Mouse (Mus musculus): ENCODE measurements around the gene Trim65. TPM values are rescaled to one million over a fixed set of nuclear protein-coding genes. Genes with fewer than 3 reads are reported as not detected.
"Not testable (repeated sequence)": the region's sequence is repeated elsewhere in the genome, so short reads cannot be mapped to it uniquely, and the experiment has no call there.

Gene Trim65
- total RNA-seq, 2 experiments from 2014 or later = 6.2 to 6.6 TPM

- intact Hi-C loops (cut with DNase I) = no loop called here
- DNase-seq (ENCODE audit: extremely low spot score in 1 of 2, low spot score in 2 of 2) = no peak
These were observed 32.0 kb downstream of the Trim65 start for GRCm38 (mm10) chr11:116098711-116099460.

- DNase-seq (ENCODE audit: extremely low spot score in 1 of 2, low spot score in 2 of 2) = no peak
- intact Hi-C loops (cut with DNase I) = no loop called here
These were observed 34.5 kb downstream of the Trim65 start for GRCm38 (mm10) chr11:116096213-116097108.

- no peak for DNase-seq (ENCODE audit: extremely low spot score in 1 of 2, low spot score in 2 of 2)
- intact Hi-C loops (cut with DNase I) = no loop called here
These were observed 35.4 kb downstream of the Trim65 start for GRCm38 (mm10) chr11:116095573-116095972.

GRCm38 (mm10) chr11:116093771-116094565 lies 37.0 kb downstream of the Trim65 start:
- DNase-seq (ENCODE audit: extremely low spot score in 1 of 2, low spot score in 2 of 2) = no peak
- intact Hi-C loops (cut with DNase I) = no loop called here

GRCm38 (mm10) chr11:116092959-116093358 lies 38.0 kb downstream of the Trim65 start:
- intact Hi-C loops (cut with DNase I); DNase-seq (ENCODE audit: extremely low spot score in 1 of 2, low spot score in 2 of 2): not testable (repeated sequence)

GRCm38 (mm10) chr11:116091591-116091990 lies 39.3 kb downstream of the Trim65 start:
- no peak for DNase-seq (ENCODE audit: extremely low spot score in 1 of 2, low spot score in 2 of 2)
- intact Hi-C loops (cut with DNase I) = no loop called here

- intact Hi-C loops (cut with DNase I) = loop anchor here (5.0 kb wide), 1 partner anchor 57 kb away; the partner anchor contains the start of gene Unk
- no peak for DNase-seq (ENCODE audit: extremely low spot score in 1 of 2, low spot score in 2 of 2)
These were observed 41.4 kb downstream of the Trim65 start for GRCm38 (mm10) chr11:116089545-116089944.

GRCm38 (mm10) chr11:116088741-116089394 lies 42.1 kb downstream of the Trim65 start:
- intact Hi-C loops (cut with DNase I) = loop anchor here (5.0 kb wide), 1 partner anchor 57 kb away; the partner anchor contains the start of gene Unk
- no peak for DNase-seq (ENCODE audit: extremely low spot score in 1 of 2, low spot score in 2 of 2)

- intact Hi-C loops (cut with DNase I) = loop anchor here (5.0 kb wide), 1 partner anchor 56 kb away; the partner anchor contains the start of gene Unk
- no peak for DNase-seq (ENCODE audit: extremely low spot score in 1 of 2, low spot score in 2 of 2)
These were observed 42.7 kb downstream of the Trim65 start for GRCm38 (mm10) chr11:116088188-116088587.

- intact Hi-C loops (cut with DNase I) = loop anchor here (2.0 to 5.0 kb wide), 2 partner anchors 43 to 55 kb away; partner anchors contain the start of genes Trim65 and Unk
- peak; percentile 74 to 93 for DNase-seq (ENCODE audit: extremely low spot score in 1 of 2, low spot score in 2 of 2)
These were observed 43.5 kb downstream of the Trim65 start for GRCm38 (mm10) chr11:116087194-116088130.

- peak; percentile 98 to 99 for DNase-seq (ENCODE audit: extremely low spot score in 1 of 2, low spot score in 2 of 2)
- intact Hi-C loops (cut with DNase I) = loop anchor here (2.0 to 5.0 kb wide), 2 partner anchors 44 to 54 kb away; partner anchors contain the start of genes Trim65 and Unk
These were observed 44.4 kb downstream of the Trim65 start, which contains the start of gene Wbp2 for GRCm38 (mm10) chr11:116086258-116087193. TSS of gene Wbp2 (minus strand) at chr11:116086995.

GRCm38 (mm10) chr11:116084166-116084565 lies 46.8 kb downstream of the Trim65 start:
- no peak for DNase-seq (ENCODE audit: extremely low spot score in 1 of 2, low spot score in 2 of 2)
- intact Hi-C loops (cut with DNase I) = no loop called here

- DNase-seq (ENCODE audit: extremely low spot score in 1 of 2, low spot score in 2 of 2) = no peak
These were observed 47.7 kb downstream of the Trim65 start for GRCm38 (mm10) chr11:116083096-116083672.

GRCm38 (mm10) chr11:116081081-116081480 lies 49.8 kb downstream of the Trim65 start:
- DNase-seq (ENCODE audit: extremely low spot score in 1 of 2, low spot score in 2 of 2) = no peak
- intact Hi-C loops (cut with DNase I) = no loop called here

More at GRCm38 (mm10) chr11:116083096-116083672, 47.7 kb downstream of the Trim65 start:
- intact Hi-C loops (cut with DNase I) = no loop called here

- intact Hi-C loops (cut with DNase I) = no loop called here
- no peak for DNase-seq (ENCODE audit: extremely low spot score in 1 of 2, low spot score in 2 of 2)
These were observed 51.4 kb downstream of the Trim65 start for GRCm38 (mm10) chr11:116079511-116079910.
